Mouse (Mus musculus) embryonic fibroblast, embryonic 13.5 days (primary cell): ENCODE results near the gene Apon. TPM values are rescaled to one million over a fixed set of nuclear protein-coding genes. Genes with fewer than 3 reads are reported as not detected.

Source experiments
- H3K27ac ChIP-seq: 2 replicates; pipeline ENCODE4 v1.5.1; 2012; ENCODE audit warnings: low read length, control low read depth, inconsistent platforms; ENCODE audit not compliant: insufficient read depth
- H3K4me1 ChIP-seq: 2 replicates; pipeline ENCODE4 v1.6.1; 2011; ENCODE audit warnings: low read length; ENCODE audit not compliant: control insufficient read depth, insufficient read depth
- H3K4me3 ChIP-seq: 2 replicates; pipeline ENCODE4 v1.5.1; 2011; ENCODE audit warnings: mild to moderate bottlenecking, control low read depth, low read length; ENCODE audit not compliant: insufficient read depth
- CTCF ChIP-seq: IDR thresholded peaks from 2 replicates; pipeline ENCODE4 v1.5.1; 2011; ENCODE audit warnings: mild to moderate bottlenecking, control low read depth, low read length, moderate library complexity, borderline replicate concordance; ENCODE audit not compliant: insufficient read depth
- POLR2A ChIP-seq: IDR thresholded peaks from 2 replicates; pipeline ENCODE4 v1.6.1; 2011; ENCODE audit warnings: low read depth, mild to moderate bottlenecking, control low read depth, low read length, moderate library complexity
- polyA plus RNA-seq: library from polyadenylated mRNA; stranded (reverse); fragments of >200 nt; gene quantifications from 2 replicates; pipeline ENCODE4 v1.2.4, GENCODE M21; 2011; ENCODE audit warnings: low read depth; ENCODE audit not compliant: missing spikeins, insufficient read length

Apon gene
- polyA plus RNA-seq, 1 experiment, result 0.30 TPM

DNA sequence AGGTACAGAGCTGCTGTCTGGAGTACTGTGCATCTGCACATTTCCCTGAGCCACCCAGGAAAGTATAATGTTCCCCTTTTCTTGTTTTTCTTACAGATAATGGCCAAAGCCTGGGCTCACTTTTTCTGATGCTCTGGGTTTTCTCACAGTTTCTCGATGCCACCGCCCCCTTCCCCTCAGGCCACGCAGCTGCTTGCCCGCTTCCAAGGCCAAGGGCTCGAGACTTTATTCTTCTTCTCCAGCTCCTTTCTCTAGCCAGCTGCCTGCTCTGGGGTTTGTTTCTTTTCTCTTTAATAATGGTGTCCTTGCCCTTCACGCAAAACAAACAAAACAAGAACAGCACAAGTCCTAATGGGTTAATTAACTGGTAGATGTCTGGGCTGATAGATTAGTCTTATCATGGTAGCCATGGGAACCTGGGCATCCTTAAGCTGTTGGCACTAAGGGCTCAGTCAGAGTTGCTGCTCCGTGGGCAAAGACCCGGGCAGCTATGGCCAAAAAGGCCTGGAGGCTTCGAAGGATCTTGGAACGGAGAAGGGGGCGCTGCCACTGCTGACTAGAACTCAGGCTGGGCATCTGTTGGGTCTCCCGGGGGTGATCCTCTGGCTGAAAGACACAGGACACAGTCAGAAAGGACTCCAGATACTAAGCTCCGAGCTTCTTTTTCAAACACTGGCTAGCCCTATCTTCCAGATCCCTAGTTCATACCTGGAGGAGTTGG lies 42.6 kb downstream of the Apon start:
- Histone ChIP-seq H3K27ac (no peak overlapping the region), H3K4me1 (no peaks in the 10 kb centered on the region), H3K4me3 (no peak overlapping the region)
- TF ChIP-seq POLR2A (no peak), CTCF (no peak)

DNA sequence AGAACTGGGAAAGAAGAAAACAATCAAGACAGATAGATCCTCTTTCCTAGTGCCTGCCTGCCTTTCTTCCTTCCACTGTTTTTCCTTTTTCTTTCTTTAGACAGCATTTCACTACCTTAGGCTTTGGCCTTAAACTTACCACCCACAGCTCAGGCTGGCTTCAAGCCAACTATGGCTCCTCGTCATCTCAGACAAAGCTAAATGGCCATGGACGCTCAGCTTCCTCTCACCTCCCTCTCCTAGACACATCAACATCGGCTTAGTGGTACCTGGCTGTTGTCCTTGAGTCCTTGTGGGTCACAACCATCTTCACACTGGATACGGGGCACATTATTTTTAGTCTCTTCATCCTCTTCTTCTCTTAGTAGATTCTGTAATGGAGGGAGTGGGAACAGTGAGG lies 43.3 kb downstream of the Apon start:
- Histone ChIP-seq H3K4me3 (no peak overlapping the region), H3K4me1 (peaks cover 1% of the 10 kb centered on the region; the same call in 1 of the 2 replicates), H3K27ac (no peak overlapping the region)
- TF ChIP-seq POLR2A (no peak), CTCF (no peak)

DNA sequence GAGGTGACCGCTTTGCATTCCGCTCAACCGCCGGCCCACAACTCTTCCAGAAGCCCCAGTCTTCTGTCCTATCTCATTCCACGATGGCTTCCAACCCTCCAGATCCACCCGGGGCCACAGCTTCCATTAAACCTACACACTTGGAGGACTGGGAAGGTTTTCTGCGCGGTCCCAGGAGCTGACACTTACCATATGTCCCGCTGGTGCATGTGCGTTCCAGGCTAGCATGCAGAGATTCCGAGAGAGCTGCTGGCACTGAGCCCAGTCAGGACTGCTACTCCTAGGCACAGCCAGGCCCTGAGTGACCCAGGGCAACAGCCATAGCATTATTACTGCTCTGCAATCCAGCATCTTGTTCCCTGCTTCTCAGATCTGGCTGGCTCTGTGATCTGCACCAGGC lies 43.7 kb downstream of the Apon start:
- Histone ChIP-seq H3K4me1 (peaks cover 3% of the 10 kb centered on the region; the same call in 1 of the 2 replicates), H3K4me3 (no peak overlapping the region), H3K27ac (no peak overlapping the region)
- TF ChIP-seq CTCF, result no peak
- TF ChIP-seq POLR2A, result no peak

DNA sequence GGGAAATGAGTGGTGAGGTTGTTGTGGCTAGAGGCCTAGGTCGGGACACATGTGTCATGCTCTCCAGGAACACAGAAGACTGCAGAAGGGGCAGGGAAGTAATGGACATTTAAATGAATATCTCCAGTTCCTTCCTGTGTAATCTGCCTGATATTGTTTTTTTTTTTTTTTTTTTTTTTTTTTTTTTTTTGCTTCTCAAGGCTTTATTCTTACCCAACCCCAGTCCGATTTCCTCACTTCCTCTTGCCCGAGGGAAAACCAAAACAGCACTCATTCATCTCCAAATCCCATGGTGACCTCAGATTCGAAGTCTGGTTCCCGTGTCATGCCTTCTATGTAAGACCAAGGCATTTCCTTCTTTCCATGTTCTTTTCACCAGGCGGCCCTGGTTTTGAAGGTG lies 44.3 kb downstream of the Apon start:
- H3K4me1 ChIP-seq, result peaks cover 3% of the 10 kb centered on the region; the same call in 1 of the 2 replicates
- TF ChIP-seq CTCF (no peak), POLR2A (no peak)
- no peak overlapping the region for H3K27ac ChIP-seq

GRCm38 (mm10) chr10:128298702-128299171 lies 44.8 kb downstream of the Apon start, which contains the start of gene Il23a:
Gene Il23a, minus strand, starts transcription at chr10:128298752.
- TF ChIP-seq POLR2A, result no peak
- TF ChIP-seq CTCF, result no peak
- Histone ChIP-seq H3K4me1 (peaks cover 3% of the 10 kb centered on the region), H3K27ac (no peak within 1 kb of the TSS), H3K4me3 (no peak within 1 kb of the TSS)

More for the DNA sequence above, 44.3 kb downstream of the Apon start:
- H3K4me3 ChIP-seq, result no peak overlapping the region

GRCm38 (mm10) chr10:128302357-128302756 lies 48.5 kb downstream of the Apon start:
- H3K27ac ChIP-seq, result peak overlapping the region; percentile 91
- peaks cover 6% of the 10 kb centered on the region for H3K4me1 ChIP-seq
- TF ChIP-seq POLR2A (no peak), CTCF (no peak)

GRCm38 (mm10) chr10:128302785-128303125 lies 48.9 kb downstream of the Apon start:
- TF ChIP-seq CTCF (no peak), POLR2A (no peak)
- peaks cover 6% of the 10 kb centered on the region for H3K4me1 ChIP-seq
- peak overlapping the region; percentile 71 for H3K4me3 ChIP-seq
- peak overlapping the region; percentile 91 for H3K27ac ChIP-seq

More at GRCm38 (mm10) chr10:128302357-128302756, 48.5 kb downstream of the Apon start:
- H3K4me3 ChIP-seq, result peak overlapping the region; percentile 71

DNA sequence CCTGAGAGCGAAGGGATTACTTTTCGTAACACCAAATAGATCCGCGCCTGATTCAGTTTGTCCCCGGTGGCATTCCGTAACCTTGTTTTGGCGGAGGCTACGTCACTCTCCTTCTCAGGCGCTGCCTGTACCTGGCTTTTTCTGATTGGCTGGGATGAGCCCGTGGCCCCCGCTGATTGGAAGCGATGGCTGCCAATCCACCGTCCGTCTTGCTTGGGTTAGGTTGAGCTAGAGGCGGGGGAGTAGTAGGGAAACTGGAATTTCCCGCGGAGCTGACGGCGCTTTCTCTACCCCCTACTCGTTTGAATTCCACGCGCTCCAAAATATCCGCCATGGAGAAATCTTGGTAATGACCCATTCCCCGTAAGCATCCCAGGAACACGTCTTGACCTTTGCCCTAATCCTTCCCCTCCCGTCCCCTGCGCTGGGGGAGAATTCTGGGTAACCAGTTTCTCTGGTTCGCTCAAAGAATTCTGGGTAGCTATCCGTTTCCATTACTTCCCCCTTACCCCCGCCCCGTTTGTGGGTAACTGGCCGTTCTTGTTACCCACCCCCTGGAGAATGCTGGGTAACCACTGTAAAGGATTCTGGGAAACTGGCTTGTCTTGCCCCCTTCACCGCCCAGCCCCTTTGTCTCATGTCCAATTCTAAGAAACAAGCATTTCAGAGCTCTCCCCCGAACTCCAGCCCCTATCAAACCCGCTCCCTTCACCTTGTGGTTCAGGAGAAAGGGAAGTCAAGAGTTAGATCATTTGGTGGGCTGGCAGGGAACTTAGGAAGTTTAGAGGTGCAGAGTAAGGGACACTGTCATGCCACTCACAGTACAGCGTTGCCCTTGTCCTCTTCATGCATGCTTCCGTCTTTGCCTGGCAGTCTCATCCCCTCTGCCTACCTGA lies 49.5 kb downstream of the Apon start, which contains the start of gene Pan2:
Gene Pan2 (plus strand): TSS at position 210 of the 896 bp plus-strand sequence.
- H3K4me1 ChIP-seq, result peaks cover 6% of the 10 kb centered on the region
- peak within 1 kb of the TSS; percentile 94 for H3K27ac ChIP-seq
- TF ChIP-seq POLR2A (peak; percentile 63), CTCF (no peak)
- H3K4me3 ChIP-seq, result peak within 1 kb of the TSS; percentile 71

Other genes starting within 250 kb of the Apon start
- gene Hsd17b6, start 246.5 kb upstream of the Apon start, polyA plus RNA-seq, result not detected in 2 replicates
- gene Prim1, start 238.9 kb upstream of the Apon start, polyA plus RNA-seq, result 21.8 and 30.9 TPM in 2 replicates
- 887 and 940 TPM in 2 replicates for gene Naca, start 218.5 kb upstream of the Apon start, polyA plus RNA-seq
- gene Ptges3, start 195.1 kb upstream of the Apon start, polyA plus RNA-seq, result 270 and 308 TPM in 2 replicates
- gene Atp5b, start 170.8 kb upstream of the Apon start, polyA plus RNA-seq, result 979 and 1,112 TPM in 2 replicates
- 32.4 and 36.8 TPM in 2 replicates for gene Baz2a, start 162.5 kb upstream of the Apon start, polyA plus RNA-seq
- 167 and 198 TPM in 2 replicates for gene Rbms2, start 73.8 kb upstream of the Apon start, polyA plus RNA-seq
- 1.1 and 1.2 TPM in 2 replicates for gene Gls2, start 59.6 kb upstream of the Apon start, polyA plus RNA-seq
- 14.5 and 17.6 TPM in 2 replicates for gene Spryd4, start 42.3 kb upstream of the Apon start, polyA plus RNA-seq
- not detected in 2 replicates for gene Mip, start 28.3 kb upstream of the Apon start, polyA plus RNA-seq
- gene Timeless, start 22.0 kb upstream of the Apon start, polyA plus RNA-seq, result 9.7 and 18.9 TPM in 2 replicates
- gene Apof, start 14.6 kb downstream of the Apon start, polyA plus RNA-seq, result not detected in 2 replicates
- 34.5 and 35.0 TPM in 2 replicates for gene Stat2, start 16.5 kb downstream of the Apon start, polyA plus RNA-seq
- 0.42 TPM in 1 of 2 replicates, not detected in the other for gene Il23a, start 44.7 kb downstream of the Apon start, polyA plus RNA-seq
- 10.2 and 14.2 TPM in 2 replicates for gene Pan2, start 49.2 kb downstream of the Apon start, polyA plus RNA-seq
- gene Cnpy2, start 68.4 kb downstream of the Apon start, polyA plus RNA-seq, result 121 and 145 TPM in 2 replicates
- 204 and 207 TPM in 2 replicates for gene Cs, start 83.6 kb downstream of the Apon start, polyA plus RNA-seq
- gene Coq10a, start 114.9 kb downstream of the Apon start, polyA plus RNA-seq, result 20.5 and 24.6 TPM in 2 replicates
- gene Ankrd52, start 123.0 kb downstream of the Apon start, polyA plus RNA-seq, result 59.1 and 63.1 TPM in 2 replicates
- gene Slc39a5, start 147.1 kb downstream of the Apon start, polyA plus RNA-seq, result not detected in 2 replicates
- gene Nabp2, start 157.4 kb downstream of the Apon start, polyA plus RNA-seq, result 42.0 and 44.9 TPM in 2 replicates
- gene Rnf41, start 157.6 kb downstream of the Apon start, polyA plus RNA-seq, result 42.1 and 45.6 TPM in 2 replicates
- gene Smarcc2, start 205.2 kb downstream of the Apon start, polyA plus RNA-seq, result 100 and 117 TPM in 2 replicates
- gene Myl6, start 240.0 kb downstream of the Apon start, polyA plus RNA-seq, result 2,243 and 2,568 TPM in 2 replicates
- gene Myl6b, start 244.6 kb downstream of the Apon start, polyA plus RNA-seq, result 9.4 and 10.6 TPM in 2 replicates